Mouse (Mus musculus): Measurements from ENCODE around the gene Rmdn3. TPM values are rescaled to one million over a fixed set of nuclear protein-coding genes. Genes with fewer than 3 reads are reported as not detected.

The Rmdn3 gene
- total RNA-seq, 2 experiments from 2014 or later, result 18.7 to 20.2 TPM

DNA sequence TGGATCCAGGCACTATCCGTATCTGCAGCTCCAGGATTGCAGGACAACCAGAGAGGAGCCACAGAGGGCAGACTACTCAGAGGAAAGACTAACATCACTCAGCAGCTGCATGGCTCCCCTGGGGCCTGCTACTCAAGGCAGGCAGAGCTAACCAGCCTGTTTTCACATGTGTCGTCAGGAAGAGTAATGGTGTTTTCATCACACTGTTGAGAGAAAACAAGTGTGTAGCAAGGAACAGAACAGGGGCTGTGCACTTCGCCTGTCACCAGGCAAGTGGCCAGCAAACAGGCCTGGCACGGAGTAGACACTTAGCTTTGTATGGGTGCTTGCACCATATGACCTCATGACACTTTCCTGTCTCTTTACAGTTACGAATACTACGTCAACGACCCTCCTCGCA, 14.7 kb upstream of the Rmdn3 start:
- no peak for DNase-seq (ENCODE audit: low spot score)
- intact Hi-C loops (cut with DNase I), result no loop called here

DNA sequence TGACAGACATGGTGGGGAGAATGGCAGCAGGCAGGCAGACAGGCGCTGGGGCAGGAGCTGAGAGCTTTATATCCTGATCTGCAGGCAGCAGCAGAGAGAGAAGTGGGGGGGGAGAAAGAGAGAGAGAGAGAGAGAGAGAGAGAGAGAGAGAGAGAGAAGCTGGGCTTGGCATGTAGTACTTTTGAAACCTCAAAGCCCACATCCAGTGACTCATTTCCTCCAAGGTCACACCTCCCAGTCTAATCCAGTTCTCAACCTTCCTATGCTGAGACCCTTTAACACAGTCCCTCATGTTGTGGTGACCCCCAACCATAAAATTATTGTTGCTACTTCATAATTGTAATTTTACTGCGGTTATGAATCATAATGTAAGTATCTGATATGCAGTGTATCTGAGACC, 13.4 kb upstream of the Rmdn3 start:
- intact Hi-C loops (cut with DNase I), result no loop called here
- no peak for DNase-seq (ENCODE audit: low spot score)

DNA sequence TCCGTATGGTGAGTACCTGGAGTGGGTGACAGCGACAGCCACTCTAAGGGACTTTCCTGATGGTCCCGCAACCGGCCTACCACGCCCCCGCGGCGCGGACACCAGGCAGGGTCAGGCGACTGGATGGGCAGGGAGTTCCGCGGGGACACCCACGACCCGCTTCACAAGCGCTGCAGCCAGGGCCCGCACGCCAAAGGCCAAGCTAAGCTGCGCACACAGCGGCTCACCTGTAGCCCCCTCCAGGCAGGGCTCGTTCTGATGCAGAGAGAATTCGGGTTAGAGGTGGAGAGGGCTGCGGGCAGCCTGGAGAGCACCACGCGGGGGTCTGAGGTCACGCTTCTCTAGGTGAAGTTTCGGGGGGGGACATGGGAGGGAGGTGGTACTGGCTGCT, 11.0 kb upstream of the Rmdn3 start:
- no peak for DNase-seq (ENCODE audit: low spot score)
- intact Hi-C loops (cut with DNase I), result no loop called here

DNA sequence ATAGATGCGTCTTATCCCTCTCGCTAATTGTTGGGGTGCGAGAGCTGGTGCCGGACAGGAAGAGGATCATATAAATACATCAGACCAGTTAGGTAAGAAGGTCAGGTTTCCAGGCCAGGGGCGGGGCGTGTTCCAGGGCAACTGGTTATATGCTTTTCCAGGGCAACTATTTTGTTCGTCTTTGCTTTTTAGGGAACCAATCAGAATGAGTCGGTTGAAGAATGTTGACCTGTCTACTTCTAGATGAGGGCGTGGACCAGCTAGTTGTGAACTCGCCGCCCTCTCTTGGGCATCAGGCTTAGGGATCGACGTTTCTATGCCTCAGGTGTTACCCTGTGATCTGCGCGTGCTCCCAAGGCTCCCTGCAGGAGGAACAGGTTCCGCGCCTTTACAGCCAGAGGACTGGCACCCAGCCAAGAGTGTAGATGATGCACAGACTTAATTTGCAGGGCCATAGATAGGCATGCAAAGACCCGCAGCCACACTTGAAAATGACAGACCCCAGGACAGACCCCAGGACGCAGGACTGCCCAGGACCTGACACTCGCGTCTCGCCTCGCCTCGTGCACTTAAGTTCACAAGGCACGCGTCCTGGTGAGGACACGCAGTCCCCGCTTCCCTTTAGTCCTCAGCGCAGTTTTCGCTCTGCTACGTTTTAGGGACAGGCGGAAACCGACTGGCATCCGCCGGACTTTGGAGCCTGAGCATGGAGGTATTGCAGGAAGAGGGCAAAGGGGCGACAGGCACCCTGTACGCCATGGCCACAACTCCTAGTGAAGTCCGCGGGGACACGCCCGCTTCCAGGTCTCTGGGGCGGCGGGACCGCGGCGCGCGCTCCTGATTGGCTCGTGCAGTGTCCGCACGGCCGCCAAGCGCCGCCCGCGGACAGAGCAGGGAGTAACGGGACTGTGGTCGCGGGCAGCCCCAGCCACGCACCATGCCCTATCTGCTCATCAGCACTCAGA, 10.3 kb upstream of the Rmdn3 start, which contains the start of gene Gchfr:
Gene Gchfr (plus strand): TSS at position 873 of the 965 bp plus-strand sequence.
- DNase-seq (ENCODE audit: low spot score), result peak; percentile 41
- intact Hi-C loops (cut with DNase I), result no loop called here

DNA sequence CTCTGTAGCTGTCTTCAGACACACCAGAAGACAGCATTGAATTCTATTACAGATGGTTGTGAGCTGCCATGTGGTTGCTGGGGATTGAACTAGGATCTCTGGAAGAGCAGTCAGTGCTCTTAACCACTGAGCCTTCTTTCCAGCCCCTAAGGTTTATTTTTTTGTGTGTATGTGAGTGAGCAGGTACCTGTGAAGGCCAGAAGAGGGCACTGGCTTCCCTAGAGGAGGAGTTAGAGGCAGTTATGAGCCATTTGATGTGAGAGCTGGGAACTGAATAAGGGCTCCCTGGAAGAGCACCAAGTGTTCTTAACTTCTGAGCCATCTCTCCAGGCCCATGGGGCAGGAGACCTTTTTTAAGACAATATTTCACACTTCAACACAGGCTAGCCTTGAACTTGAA, 8.6 kb upstream of the Rmdn3 start:
- intact Hi-C loops (cut with DNase I), result no loop called here
- DNase-seq (ENCODE audit: low spot score), result no peak

DNA sequence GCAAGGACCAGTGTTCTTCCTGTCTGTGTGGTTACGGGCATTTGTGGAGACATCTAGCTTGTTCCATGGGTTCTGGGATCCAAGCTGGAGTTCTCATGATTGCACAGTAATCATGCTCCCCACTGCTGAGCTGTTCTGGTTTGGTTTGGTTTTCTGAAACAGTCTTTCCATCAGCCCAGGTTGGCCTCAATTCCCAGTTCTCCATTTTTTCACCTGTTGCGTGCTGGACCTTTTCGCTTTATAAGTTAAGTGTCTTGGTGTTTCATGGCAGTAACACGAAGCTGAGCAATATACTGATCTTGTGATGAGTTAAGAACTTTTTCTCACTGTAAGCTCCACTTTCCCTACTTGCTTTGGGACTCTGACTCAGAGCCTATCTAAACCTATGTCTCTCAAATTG, 7.2 kb upstream of the Rmdn3 start:
- intact Hi-C loops (cut with DNase I), result no loop called here
- DNase-seq (ENCODE audit: low spot score), result no peak

DNA sequence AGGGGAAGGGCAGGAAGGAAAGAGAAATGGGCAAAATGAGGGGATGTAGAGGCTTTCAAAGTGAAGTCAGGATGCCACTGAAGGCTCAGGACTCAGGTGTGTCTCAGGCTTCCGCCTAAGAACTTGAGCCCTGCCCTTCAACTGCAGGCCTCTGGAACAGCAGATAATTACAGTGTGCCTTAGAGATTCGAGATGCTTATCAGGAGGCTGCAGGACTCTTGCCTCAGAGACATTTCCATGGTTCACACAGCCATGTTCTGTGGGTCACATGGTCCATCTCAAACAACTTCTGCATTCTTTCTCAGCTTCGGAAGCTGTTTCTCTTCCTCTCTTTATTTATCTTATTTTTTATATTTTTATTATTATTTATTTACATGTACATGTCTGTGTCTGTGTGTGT, 6.3 kb upstream of the Rmdn3 start:
- intact Hi-C loops (cut with DNase I), result no loop called here
- no peak for DNase-seq (ENCODE audit: low spot score)

DNA sequence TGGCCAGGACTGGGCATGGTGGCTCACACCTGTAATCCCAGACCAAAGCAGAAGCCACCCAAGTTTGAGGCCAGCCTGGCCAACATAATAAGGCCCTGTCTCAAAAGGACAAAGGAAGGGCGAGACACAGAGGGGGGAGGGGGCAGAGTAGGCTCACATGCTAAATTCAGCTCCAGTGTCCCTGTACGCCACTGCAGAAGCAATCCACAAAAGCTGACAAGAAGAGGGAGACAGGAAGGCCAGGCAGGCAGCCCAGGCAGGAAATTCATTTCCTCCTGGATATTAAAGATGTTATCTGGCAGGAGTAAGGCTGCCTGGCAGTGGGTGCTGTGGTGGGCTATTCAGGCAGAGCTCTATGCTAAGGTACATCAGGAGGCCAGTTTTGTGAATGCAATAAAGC, 4.4 kb upstream of the Rmdn3 start:
- no peak for DNase-seq (ENCODE audit: low spot score)
- intact Hi-C loops (cut with DNase I), result no loop called here

DNA sequence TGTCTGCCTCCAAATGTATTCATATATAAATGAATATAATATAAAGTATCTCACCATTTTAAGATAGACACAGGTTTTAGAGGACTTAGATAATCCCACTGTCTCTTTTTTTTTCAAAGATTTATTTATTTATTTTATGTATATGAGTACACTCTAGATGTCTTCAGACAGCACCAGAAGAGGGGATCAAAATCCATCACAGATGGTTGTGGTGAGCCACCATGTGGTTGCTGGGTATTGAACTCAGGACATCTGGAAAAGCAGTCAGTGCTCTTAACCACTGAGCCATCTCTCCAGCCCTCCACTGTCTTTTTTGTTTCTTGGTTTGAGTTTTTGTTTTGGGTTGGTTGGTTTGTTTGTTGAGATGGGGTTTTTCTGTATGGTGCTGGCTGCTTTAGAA, 1.0 kb upstream of the Rmdn3 start:
- intact Hi-C loops (cut with DNase I), result loop anchor here (2.0 to 5.0 kb wide), 2 partner anchors 31 to 46 kb away; partner anchors contain the start of gene Rad51
- DNase-seq (ENCODE audit: low spot score), result no peak

DNA sequence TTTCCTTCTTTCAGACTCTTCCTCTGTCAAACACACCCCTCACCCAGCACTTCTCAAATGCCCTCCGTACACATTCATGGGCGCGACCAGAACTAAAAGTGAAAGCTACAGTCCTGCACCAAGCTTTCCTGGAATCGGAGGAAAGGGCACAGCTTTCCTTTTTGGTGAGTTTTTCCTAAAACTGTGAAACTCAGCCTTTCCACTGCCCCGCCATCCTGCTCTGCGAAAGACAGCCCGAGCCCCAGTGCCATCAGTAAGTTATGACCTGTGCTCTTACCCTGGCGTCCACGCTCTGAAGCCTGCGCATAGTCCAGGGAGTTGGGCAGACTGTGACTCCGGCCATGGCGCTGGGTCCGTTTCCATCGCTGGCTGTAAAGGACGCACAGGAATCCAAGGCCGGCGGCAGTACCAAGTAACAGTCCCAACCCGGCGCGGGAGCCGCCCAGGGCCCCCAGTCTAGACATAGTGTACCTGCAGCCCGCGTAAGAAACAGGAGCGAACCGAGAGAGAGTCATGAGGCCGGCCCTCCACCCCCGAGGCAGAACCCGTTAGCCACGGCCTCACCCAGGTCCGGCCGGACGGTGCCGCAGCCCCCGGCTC, 653 bp downstream of the Rmdn3 start:
- peak; percentile 3 for DNase-seq (ENCODE audit: low spot score)
- intact Hi-C loops (cut with DNase I), result loop anchor here (2.0 to 5.0 kb wide), 2 partner anchors 33 to 44 kb away; partner anchors contain the start of gene Rad51

DNA sequence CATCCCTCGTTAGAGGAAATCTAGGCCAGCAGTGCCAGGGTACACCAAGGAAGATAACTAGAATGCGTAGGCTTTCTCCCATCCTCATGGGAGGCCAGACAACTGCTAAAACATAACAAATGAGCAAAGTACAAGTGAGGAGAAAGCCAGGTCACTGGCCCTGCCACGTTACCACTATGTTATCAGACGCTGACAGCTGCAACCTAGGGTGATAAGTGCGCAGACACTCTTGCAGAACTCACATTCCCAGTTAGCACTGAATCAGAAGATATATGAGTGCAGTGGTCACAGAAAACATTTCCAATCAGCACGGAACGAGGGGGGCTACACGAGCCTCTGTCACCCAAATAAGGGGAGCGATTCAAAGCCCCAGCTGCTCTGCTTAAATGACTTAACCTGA, 1.4 kb downstream of the Rmdn3 start:
- no peak for DNase-seq (ENCODE audit: low spot score)
- intact Hi-C loops (cut with DNase I), result loop anchor here (5.0 kb wide), 1 partner anchor 43 kb away; the partner anchor contains the start of gene Rad51

DNA sequence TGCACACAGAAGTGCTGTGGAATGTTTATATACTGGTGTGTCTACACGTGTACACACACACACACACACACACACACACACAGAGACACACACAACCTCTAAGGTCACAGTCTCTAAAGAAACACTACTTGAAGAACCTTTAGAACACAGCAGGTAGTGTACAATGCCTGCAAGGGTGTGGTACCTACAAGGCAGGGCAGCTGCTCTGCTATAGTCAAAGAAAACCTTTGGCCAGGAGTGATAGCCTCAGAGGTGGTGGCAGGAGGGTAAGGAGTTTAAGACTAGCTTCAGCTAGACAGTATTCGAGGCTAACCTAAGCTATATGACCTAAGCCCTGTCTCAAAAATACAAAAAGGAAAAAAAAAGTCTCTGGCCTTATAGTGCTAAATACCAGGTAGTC, 2.2 kb downstream of the Rmdn3 start:
- intact Hi-C loops (cut with DNase I), result loop anchor here (5.0 kb wide), 2 partner anchors 42 to 133 kb away; partner anchors contain the start of genes Rad51 and Vps18
- no peak for DNase-seq (ENCODE audit: low spot score)

DNA sequence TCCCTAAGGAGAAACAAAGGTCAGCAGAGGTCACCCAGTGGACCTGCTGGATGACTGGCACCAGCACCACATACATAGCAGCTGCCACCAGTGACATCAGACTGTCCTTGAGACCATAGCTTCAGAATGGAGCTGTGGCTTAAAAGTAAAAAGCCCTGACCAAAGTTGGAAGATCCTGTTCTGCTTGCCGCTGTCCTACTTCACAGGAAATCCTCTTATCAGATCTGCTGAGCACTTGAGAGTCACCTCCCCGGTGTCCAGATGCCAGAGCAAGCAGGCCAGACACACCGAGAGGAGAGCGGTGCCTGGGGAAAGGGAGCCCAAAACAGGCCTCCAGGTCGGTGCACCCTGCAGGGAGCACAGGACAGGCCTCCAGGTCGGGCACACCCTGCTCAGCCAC, 4.6 kb downstream of the Rmdn3 start:
- no peak for DNase-seq (ENCODE audit: low spot score)
- intact Hi-C loops (cut with DNase I), result loop anchor here (5.0 kb wide), 1 partner anchor 135 kb away; the partner anchor contains the start of gene Vps18

DNA sequence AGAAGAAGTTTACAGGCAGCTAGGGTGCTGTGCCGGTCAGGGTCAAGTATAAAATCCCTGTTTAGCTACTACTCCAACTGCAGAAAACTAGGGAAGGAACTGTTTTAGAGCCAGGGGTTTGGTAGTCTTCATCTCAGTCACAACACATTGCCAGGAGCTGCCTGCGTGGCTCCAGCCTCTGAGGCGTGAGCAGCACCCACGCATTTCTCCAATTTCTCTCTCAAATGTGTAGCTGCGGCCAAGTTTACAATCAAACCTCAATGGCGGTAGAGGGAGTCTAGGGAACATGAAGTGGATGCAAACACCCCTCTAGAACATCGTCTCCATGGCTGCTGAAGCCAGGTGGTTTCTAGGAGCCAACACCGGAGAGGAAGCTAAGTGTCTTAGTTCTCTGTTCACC, 9.1 kb downstream of the Rmdn3 start:
- intact Hi-C loops (cut with DNase I), result no loop called here

DNA sequence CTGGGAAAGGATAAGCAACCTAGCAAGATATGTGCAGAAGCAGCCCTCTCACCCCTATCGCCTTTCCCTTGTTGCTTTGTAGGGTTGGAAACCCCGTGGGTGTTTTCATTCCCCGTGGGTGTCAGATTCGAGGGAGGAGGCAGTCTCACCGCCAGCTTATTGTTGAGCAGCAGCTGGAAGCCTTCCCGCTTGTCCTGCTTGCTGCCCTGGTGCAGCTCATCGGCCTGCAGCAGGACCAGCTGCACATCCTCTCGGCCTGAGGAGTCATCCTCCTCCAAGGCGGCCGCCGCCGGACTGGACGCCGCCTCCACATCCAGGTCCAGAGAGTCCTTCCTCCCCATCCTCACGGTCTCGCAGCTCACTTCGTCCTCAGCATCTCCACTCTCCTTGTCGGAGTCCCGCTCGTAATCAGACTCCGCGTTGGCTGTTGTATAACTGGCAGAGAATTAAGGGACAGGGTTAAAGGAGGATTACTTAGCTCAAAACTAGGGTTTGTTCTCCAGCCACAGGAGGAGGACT, 9.6 kb downstream of the Rmdn3 start:
- no peak for DNase-seq (ENCODE audit: low spot score)
- intact Hi-C loops (cut with DNase I), result no loop called here

More for the DNA sequence above, 9.1 kb downstream of the Rmdn3 start:
- DNase-seq (ENCODE audit: low spot score), result no peak

DNA sequence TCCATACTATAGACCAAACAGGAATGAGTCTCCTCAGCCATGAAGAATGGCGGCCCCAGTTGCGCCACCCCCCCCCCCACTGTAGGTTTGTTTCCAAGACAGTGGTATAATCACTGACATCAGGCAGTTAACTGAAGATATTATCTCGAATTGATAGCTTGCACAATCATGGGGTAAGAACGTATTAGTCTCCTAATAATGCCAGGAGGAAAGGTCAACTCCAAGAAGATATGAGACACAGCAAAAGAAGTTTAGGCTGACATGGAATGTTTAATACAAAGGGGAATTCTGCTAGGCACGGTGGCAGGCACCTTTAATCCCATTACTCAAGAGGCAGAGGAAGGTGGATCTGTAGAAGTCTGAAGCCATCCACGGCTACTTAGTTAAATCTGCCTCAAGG, 10.4 kb downstream of the Rmdn3 start:
- DNase-seq (ENCODE audit: low spot score), result no peak
- intact Hi-C loops (cut with DNase I), result no loop called here

DNA sequence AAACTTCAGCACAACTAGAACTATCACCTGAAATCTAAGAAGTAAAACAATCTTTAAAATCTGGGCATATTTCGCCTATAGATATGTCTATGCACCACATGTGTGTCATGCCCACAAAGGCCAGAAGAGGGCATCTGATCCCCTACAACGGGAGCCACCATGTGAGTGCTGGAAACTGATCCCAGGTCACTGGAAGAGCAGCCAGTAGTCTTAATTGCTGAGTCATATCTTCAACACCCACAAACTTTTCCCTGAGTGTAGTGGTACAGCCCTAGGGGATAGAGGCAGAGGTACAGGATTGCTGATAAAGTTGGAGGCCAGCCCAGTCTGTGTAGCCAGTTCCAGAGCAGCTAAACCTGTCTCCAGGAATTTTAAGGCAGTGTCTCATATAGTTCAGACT, 11.6 kb downstream of the Rmdn3 start:
- no peak for DNase-seq (ENCODE audit: low spot score)
- intact Hi-C loops (cut with DNase I), result no loop called here

DNA sequence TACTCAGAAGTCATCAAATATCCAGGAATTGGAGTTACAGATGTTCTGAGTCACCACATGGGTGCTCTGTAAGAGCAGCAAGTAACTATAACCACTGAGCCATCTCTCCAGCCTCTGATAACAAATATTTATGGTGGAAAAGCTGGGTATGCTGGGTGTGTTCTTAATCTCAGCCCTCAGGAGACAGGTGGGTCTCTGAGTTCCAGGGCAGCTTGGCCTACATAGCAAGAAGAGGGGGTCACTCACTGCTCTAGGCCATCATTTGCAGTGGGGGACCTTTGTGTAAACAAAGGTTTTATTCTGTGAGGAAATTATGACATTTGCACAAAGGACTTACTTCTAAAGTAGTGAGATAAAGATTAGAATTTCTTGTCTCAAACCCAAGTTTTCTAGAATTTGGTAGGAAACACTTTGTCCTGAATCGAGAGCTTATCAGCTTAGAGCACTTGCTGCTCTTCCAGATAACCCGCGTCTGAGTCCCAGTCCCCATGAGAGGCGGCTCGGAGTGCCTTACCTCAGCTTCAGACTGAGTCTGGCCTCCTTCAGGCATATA, 20.4 kb downstream of the Rmdn3 start:
- DNase-seq (ENCODE audit: low spot score), result no peak
- intact Hi-C loops (cut with DNase I), result no loop called here

DNA sequence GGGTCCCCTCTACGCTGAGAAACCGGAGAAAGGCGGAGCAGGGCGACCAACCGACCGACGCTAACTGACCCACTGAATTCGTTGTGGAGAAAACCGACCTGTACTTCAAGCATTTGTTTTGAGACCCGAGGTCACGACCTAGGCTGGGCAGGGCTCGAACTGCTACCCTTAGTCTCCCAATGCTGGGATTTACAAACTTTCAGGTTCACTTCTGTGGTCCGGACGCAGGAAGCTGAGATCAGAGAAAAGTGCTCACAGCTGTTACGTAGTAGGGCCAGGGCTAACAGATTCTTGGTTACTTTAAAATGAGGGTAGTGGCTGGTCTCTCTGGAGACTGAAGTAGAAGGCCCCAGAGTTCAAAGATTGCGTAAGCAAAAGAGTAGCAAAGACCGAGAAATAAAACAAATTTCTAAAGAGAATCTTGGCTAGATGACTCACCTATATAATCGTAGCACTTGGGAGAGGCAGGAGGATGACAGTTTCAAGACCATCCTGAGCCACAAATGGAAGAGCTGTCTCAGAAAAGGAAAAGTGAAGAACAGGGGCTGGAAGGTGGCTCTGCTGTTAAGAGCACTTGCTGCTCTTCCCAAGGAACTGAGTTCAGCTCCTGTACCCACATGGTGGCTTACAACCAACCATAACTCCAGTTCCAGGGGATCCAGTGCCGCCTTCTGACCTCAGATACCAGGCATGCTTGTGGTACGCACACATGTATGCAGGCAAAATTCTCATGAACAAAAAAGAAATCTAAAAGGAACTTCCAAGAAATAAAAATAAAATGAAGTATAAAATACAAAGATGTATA, 43.5 kb downstream of the Rmdn3 start:
- intact Hi-C loops (cut with DNase I), result loop anchor here (5.0 kb wide), 2 partner anchors 44 to 89 kb away; partner anchors contain the start of gene Rmdn3
- DNase-seq (ENCODE audit: low spot score), result no peak
